Mouse (Mus musculus) spleen, adult 2 months (tissue): ENCODE data around the gene Nup107.

Experiments
- CTCF ChIP-seq: fragments of 200-500 bp; IDR thresholded peaks from 2 replicates; pipeline ENCODE4 v1.5.1; 2011; ENCODE audit warnings: mild to moderate bottlenecking, inconsistent platforms; ENCODE audit not compliant: insufficient read depth, insufficient read length, insufficient replicate concordance; ENCODE audit errors: extremely low read depth
- POLR2A ChIP-seq: fragments of 200-500 bp; IDR thresholded peaks from 2 replicates; pipeline ENCODE4 v1.6.1; 2011; ENCODE audit warnings: low read depth, low read length, inconsistent platforms

- no peak for TF ChIP-seq POLR2A
- no peak for TF ChIP-seq CTCF
These were observed 34.6 kb downstream of the Nup107 start for GRCm38 (mm10) chr10:117757796-117758342.
